Mouse (Mus musculus) megakaryocyte, adult 5-6 weeks (primary cell): ENCODE measurements at regions not wholly inside any gene's neighbourhood (a gene's known extent, or its start where the extent isn't known, plus 50 kb on each side); places are given as distances from the start of the nearest gene placed in this dataset.

Experiments
- ATAC-seq: 2 replicates; pipeline ENCODE4 v1.8.0; 2016; ENCODE audit warnings: mild to moderate bottlenecking, inconsistent platforms; ENCODE audit not compliant: poor library complexity, severe bottlenecking

- ATAC-seq: peak; percentile 35
Observed at GRCm38 (mm10) chr9:94278657-94279585, 259.0 kb downstream of the 1190002N15Rik start.

DNA sequence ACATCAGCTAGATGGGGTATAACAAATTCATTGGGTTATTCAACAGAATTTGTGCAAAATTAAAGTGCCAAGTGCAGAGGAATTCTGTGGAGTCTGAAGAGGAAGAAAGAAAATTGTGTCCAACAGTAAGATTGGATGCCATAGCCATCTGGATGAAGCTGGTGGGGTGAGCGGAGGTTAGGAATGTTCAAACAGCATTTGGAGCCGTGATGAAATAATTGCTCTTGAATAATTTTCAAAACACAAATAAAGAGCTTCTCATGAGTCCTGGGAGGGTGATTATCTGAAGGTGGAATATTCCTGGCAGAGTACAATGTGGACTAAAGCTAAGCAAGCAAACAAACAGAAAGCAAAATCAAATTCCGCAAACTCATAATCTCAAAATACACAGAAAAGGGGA is 260.8 kb downstream of the 1190002N15Rik start:
- ATAC-seq: no peak

DNA sequence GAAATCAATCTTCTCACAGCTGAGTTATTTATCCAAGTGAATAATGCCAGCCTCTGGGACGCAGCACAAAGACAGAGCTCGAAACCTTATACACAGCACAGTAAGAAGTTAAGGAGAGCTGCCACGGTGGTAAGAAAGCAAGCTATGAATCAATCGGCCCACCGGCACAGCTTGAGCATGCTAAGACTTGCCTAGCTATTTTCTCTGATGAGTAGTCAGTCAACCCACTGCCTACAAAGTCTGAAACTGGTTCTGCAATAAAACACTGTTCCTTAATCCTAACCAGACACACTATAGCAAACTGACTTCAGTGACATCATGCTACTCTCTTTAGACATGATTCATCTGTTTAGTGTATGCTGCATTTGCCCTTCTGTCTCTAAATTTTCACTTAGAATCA is 268.7 kb downstream of the 1190002N15Rik start:
- no peak for ATAC-seq

DNA sequence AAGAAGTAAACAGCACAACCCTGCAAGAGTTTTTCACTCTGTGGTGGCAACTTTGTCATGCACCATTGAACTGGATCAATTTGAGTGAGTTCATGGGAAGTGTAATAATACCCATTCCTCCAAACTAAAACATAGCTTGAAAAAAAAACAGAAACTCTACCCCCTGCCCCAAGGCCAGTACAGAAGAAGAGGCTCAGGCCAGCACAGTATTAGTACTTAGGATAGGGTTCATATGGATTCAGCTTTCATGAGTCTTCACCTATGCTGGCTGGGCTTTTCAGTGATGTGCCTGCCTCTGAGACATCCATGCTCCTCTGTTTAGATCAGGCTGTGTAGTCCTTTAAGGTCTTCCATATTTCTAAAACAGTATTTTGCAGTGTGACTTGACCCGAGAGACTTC is 270.6 kb downstream of the 1190002N15Rik start:
- ATAC-seq: no peak

DNA sequence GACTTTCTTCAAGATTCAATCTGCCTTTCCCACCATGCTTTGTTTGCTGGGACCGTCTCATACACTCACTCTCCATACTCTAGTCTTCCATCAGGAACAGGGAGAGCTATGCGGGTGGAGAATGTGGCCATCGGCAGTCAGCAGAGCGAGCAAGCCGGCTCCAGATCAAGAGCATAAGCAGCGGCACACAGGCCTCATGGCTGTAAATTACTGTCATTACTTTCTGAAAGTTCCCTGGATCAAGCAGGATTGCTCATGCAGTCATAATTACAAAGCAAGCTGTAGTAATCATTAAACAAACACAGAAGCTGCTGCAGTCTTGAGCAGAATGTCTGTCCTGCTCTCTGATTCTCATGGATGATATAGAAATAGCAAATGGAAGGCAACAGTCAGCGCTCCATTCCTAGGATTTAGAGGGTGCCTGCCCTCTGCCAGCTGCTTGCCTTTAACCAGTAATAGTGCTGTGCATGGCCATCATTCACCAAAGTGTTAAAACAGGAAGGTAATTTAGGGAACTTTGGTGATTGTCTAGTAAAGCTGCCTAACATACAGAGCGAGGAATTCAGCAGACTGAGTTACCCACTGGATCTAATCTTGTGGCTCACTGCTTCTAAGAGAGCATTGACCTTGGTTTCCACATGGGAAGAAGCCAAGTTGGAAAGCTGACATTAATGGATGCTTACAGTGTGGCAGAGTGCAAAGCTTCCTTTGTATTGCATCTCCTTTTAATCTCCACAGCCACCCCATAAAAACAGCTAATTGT is 298.2 kb downstream of the 1190002N15Rik start:
- no peak for ATAC-seq

GRCm38 (mm10) chr9:94238565-94238964 is 299.3 kb downstream of the 1190002N15Rik start:
- no peak for ATAC-seq

DNA sequence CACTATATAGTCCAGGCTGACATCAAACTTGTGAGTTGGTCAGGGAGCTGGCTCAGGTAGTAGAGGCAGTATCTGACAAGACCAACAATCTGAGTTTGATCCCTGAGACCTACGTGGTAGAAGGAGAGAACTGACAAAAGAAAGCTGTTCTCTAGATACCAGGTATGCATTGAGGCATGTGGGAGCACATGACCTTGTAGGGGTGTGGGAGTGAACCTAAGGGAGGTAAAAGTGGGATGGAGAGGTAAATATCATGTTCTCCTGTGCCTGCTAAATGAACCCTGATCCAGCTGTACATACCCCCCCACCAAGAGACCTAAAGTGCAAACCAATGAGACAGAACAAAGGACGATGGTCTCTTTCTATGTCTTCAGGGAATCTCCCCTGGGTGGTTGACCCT is 308.3 kb downstream of the 1190002N15Rik start:
- no peak for ATAC-seq

GRCm38 (mm10) chr9:94219116-94219515 is 318.8 kb downstream of the 1190002N15Rik start:
- no peak for ATAC-seq

GRCm38 (mm10) chr9:94216414-94217279 is 321.2 kb downstream of the 1190002N15Rik start:
- ATAC-seq: no peak

DNA sequence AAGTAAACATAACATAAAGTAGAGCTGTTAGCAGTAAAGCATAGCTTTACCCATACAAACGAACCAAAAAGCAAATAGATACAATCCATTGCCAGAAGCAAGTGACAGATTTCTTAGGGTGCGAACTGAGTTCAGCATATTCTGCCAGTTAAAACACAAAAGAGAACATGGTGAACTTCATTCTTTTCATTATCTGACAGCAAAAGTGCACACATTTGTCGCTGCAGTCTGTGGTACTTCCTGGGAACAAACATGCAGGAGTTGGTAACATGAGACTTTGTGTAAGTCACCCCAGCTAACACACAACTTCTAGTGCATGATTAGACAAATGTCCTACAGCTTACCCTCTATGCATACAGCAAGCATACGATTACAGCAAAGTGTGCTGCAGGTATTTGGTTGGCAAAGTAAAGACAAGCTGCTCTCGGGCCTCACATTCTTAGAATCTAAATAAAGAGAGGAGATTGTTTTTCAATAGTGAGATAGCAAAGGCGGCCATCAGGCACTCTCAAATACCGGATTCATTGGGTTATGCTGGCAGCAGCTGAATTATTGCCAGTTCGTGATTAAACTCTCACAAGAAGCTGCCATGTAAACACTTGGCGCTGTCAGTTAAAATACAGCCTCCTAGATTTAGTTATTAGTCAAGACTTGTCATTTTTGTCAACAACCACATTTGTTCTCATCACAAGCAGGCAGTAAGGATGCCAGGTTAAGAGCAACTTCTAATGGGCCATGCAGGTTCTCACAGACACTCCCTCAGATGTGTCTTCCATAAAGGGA is 327.2 kb downstream of the 1190002N15Rik start:
- ATAC-seq: no peak

- no peak for ATAC-seq
Observed at GRCm38 (mm10) chr9:94208987-94209386, 328.9 kb downstream of the 1190002N15Rik start.

DNA sequence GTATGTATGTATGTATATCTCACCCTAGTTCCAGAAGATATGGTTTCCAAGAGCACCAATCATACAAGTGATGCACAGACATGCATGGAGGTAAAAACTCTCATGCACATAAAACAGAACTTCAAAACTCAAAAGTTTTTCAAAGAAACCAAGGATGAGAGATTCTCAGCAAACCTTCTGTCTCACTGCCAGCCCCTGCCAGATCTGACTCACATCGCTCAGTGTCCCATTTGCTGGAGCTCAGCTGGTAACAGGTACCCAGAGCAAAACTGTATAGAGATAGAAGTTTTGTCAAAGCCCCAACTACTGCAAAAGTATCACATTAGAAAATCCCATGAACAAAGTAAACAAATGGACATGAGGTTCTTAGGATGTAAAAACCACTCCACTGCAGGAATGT is 337.0 kb downstream of the 1190002N15Rik start:
- ATAC-seq: no peak

DNA sequence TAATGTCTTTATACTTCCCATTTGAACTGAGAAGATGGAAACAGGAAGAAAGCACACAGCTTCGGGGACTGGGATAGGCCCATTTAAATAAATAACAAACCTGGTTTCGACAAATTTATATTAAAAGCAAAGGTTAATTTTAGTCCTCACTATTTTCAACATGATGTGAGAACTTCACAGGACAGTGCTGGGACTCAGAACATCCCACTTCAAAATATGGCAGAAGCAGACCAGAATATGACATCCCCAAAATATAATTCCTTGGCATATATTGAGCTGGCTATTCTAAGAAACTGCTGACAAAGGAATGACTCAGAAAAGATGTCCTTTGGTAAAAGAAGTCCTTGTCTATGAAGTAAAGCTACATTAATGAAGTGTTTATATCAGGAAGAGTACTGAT is 338.0 kb downstream of the 1190002N15Rik start:
- no peak for ATAC-seq

DNA sequence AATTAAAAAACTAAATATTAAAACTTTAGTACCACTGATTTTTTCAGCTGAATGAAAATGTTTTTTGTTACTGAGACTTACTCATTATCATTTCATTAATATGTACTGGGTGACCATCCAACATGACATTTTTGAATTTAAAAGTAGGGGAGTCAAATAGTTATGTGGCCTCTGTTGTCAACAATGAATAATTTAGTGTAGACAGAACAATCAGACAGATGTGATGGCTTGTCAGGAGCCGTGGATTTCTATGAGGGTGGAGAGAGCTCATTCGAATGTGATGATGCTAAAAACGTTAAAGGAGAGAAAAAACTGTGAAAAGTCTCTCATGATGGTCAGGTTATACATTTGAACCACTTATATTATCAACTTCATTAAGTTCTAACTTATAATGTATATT is 346.8 kb downstream of the 1190002N15Rik start:
- ATAC-seq: no peak

DNA sequence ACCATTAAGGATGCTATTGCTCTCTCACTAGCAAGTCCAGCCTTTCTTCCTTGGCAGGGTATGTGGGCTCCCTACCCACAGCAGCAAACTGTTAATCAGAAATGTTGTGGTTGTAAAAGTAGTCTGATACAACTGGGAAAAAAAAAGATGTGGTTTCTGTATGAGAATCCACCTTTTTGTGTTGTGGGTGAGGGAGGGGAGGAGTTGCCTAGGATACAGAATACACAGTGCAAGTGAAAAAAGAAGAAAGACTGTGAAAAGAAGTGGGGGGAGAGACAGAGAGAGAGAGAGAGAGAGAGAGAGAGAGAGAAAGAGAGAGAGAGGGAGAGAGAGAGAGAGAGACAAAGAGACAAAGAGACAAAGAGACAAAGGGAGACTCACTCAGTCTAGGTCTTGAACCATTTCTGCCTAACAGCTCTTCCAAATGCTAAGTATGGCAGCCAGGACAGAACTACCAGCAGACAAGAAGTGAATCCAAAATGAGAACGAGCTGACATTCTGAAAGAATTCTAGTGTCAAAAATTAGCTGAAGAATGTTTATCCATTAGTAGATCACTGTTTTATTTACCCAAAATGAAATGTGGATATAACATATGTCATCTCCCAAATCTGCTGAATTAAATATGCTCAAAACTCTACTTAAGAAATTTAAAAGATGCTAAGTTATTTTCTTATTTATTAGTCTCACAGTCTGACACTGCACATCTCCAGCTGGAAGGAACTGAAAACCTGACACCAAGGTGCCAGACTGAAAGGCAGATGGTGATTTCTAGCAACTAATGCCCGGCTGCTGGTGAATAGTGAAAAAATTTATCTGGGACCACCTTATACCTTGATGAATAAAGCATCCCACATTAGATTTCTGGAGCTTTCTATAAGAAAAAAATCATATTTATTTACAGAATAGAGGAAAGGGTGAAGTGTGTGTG is 347.7 kb downstream of the 1190002N15Rik start:
- no peak for ATAC-seq

DNA sequence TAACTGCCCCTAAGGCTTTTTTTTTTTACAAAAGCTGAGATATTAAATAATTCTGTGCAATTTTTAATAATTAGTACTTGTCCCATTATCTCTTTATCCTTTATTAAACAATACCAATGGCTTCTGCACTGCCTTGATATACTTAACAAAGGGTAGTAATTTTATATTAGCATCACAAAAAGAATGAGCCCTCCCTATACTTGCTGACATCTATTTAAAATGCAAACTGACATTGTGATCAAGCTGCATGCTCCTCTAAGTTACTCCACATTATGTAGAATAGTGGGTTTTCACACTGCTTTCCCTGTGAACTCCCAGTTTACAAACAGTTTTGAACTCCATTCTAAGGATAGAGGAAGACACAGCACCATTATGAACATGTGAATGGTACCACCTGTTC is 349.8 kb downstream of the 1190002N15Rik start:
- ATAC-seq: no peak

DNA sequence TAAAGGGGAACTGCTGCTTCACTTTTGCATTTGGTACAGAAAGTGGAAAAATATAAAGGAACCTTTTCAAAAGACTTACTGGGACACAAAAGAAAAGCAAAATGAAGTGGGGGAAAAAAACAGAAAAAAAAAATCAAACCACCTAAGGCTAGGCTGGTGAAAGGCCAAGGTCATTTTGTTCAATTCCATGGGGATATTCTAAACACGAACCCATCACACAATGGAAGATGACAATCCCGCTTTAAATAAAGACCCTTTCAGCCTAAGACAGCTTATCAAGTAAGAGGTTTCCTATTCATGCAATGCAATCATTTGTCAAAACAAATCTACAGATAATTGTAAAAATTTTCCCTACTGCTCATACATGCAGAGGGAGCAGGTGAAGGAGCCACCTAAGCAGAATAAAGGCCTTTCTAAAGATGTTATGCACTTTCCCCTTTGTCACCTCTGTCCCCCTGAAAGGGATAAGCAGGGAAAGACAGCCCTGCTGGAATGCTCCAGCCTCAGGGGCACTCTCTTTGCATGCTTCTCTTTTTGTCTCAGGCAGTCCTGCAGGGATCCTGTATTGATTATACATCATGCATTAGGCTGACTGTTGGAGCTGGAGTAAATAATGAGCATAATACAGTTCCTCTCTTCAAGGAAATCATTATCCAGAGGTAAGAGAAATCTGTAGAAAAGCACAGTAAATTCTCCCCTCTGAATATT is 367.8 kb downstream of the 1190002N15Rik start:
- no peak for ATAC-seq

- no peak for ATAC-seq
Observed at GRCm38 (mm10) chr9:94163671-94164070, 374.2 kb downstream of the 1190002N15Rik start.

DNA sequence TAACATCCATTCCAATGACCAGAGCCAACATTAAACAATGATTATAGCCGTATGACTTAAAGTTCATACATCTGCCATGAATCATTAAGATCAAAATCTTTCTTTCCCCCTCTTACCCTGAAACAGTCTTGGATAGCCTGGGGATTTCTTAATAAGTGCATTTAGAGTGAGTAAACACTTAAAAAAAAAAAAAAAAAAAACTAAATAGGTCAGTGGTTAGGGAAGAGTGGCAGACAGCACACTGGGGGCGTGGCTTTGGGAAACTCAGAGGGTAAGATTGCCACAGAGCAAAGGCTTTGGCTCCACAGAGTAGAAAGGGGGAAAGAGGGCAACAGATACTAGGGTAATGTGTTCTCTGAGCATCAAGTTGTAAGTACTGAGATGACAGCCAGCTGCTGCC is 382.3 kb downstream of the 1190002N15Rik start:
- no peak for ATAC-seq
